Mouse (Mus musculus) brain, embryonic 14.5 days (tissue): ENCODE measurements at regions not wholly inside any gene's neighbourhood (a gene's known extent, or its start where the extent isn't known, plus 50 kb on each side); places are given as distances from the start of the nearest gene placed in this dataset.

Experiments used
- CTCF ChIP-seq: fragments of 200-500 bp; IDR thresholded peaks from 2 replicates; pipeline ENCODE4 v1.5.1; 2012; ENCODE audit warnings: inconsistent platforms, mild to moderate bottlenecking, moderate library complexity, borderline replicate concordance; ENCODE audit not compliant: insufficient read depth, insufficient read length; ENCODE audit errors: extremely low read depth
- POLR2A ChIP-seq: fragments of 200-500 bp; IDR thresholded peaks from 2 replicates; pipeline ENCODE4 v1.6.1; 2012; ENCODE audit warnings: mild to moderate bottlenecking, inconsistent platforms, borderline replicate concordance; ENCODE audit not compliant: poor library complexity, insufficient read depth, insufficient read length, severe bottlenecking; ENCODE audit errors: extremely low read depth

DNA sequence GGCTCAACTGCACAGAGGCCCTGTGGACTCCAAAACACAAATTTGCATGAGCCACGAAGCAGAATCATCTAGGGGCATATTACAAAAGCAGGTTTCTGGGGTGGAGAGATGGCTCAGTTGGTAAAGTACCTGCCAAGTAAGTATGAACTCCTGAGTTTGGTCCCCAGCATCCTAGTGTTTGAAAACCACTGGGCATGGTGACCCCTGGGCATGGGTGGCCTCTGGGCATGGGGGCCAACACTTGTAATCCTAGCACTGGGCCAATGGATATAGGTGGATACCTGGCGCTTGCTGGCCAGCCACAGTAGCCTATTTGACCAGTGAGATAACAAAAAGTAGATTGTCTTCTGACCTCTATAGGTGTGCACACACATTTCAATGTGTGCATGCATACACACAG, 65.7 kb upstream of the Arid5b start:
- TF ChIP-seq POLR2A (no peak), CTCF (no peak)
